Mouse (Mus musculus) midbrain, embryonic 15.5 days (tissue): ENCODE measurements around the gene Sox18. TPM values are rescaled to one million over a fixed set of nuclear protein-coding genes. Genes with fewer than 3 reads are reported as not detected.

Source experiments
- ATAC-seq: fragments of 200-750 bp; cut with Nextera tagmentation; replicated peaks from 2 replicates; pipeline ENCODE4 v1.8.0; 2017; ENCODE audit warnings: moderate TSS enrichment
- H3K27ac ChIP-seq: fragments of 300-500 bp; sonication (generic); 2 replicates; pipeline ENCODE4 v1.5.1; 2015; ENCODE audit warnings: mild to moderate bottlenecking, inconsistent platforms
- H3K27me3 ChIP-seq: fragments of 300-500 bp; sonication (generic); replicated peaks from 2 replicates; pipeline ENCODE4 v1.6.1; 2015; ENCODE audit warnings: inconsistent platforms
- H3K36me3 ChIP-seq: fragments of 300-500 bp; sonication (generic); replicated peaks from 2 replicates; pipeline ENCODE4 v1.6.1; 2015; ENCODE audit warnings: inconsistent platforms
- H3K4me1 ChIP-seq: fragments of 300-500 bp; sonication (generic); 2 replicates; pipeline ENCODE4 v1.6.1; 2015; ENCODE audit warnings: inconsistent platforms
- H3K4me2 ChIP-seq: fragments of 300-500 bp; sonication (generic); 2 replicates; pipeline ENCODE4 v1.6.1; 2015; ENCODE audit warnings: inconsistent platforms, mild to moderate bottlenecking, moderate library complexity
- H3K4me3 ChIP-seq: fragments of 300-500 bp; sonication (generic); 2 replicates; pipeline ENCODE4 v1.5.1; 2015; ENCODE audit warnings: mild to moderate bottlenecking, inconsistent platforms
- H3K9ac ChIP-seq: fragments of 300-500 bp; sonication (generic); 2 replicates; pipeline ENCODE4 v1.6.1; 2015; ENCODE audit warnings: mild to moderate bottlenecking, inconsistent platforms
- H3K9me3 ChIP-seq: fragments of 300-500 bp; sonication (generic); 2 replicates; pipeline ENCODE4 v1.6.1; 2016; ENCODE audit warnings: inconsistent platforms
- WGBS: fragments of 180-500 bp; shearing (Covaris S2); methylation state at CpG from one replicate; pipeline ENCODE4 v1.1.7; 2015; ENCODE audit warnings: mixed read lengths; 5-methylcytosine and 5-hydroxymethylcytosine counted together
- polyA plus RNA-seq: library from polyadenylated mRNA; unstranded; fragments of >200 nt; fragmentation: Nextera tagmentation; extraction: Ambion mirVana; gene quantifications from 2 replicates; pipeline ENCODE4 v1.2.1, GENCODE M21; 2015

The Sox18 gene
- polyA plus RNA-seq, 1 experiment from 2014 or later = 18.3 TPM

- Histone ChIP-seq H3K27me3 (no peaks in the 10 kb centered on the region), H3K4me1 (no peaks in the 10 kb centered on the region), H3K36me3 (peaks cover 67% of the 10 kb centered on the region), H3K27ac (no peak overlapping the region), H3K4me3 (no peak overlapping the region), H3K9me3 (no peaks in the 10 kb centered on the region), H3K4me2 (no peak overlapping the region), H3K9ac (no peak overlapping the region)
- 91% methylated on average over 3 of the region's 3 CpGs for WGBS
- ATAC-seq = no peak
Observed at GRCm38 (mm10) chr2:181635865-181636264, 35.6 kb downstream of the Sox18 start.

- no peak overlapping the region for H3K9ac ChIP-seq
- H3K9me3 ChIP-seq = no peaks in the 10 kb centered on the region
- H3K36me3 ChIP-seq = peaks cover 51% of the 10 kb centered on the region
- no peak overlapping the region for H3K27ac ChIP-seq
- 94% methylated on average over 6 of the region's 6 CpGs for WGBS
- no peaks in the 10 kb centered on the region for H3K4me1 ChIP-seq
- no peak for ATAC-seq
- no peak overlapping the region for H3K4me3 ChIP-seq
- H3K4me2 ChIP-seq = no peak overlapping the region
- H3K27me3 ChIP-seq = no peaks in the 10 kb centered on the region
Observed at GRCm38 (mm10) chr2:181632624-181633023, 38.8 kb downstream of the Sox18 start.

GRCm38 (mm10) chr2:181628471-181628870 lies 43.0 kb downstream of the Sox18 start:
- ATAC-seq = no peak
- no peaks in the 10 kb centered on the region for H3K4me1 ChIP-seq
- H3K27ac ChIP-seq = no peak overlapping the region
- H3K36me3 ChIP-seq = peaks cover 27% of the 10 kb centered on the region
- H3K27me3 ChIP-seq = no peaks in the 10 kb centered on the region
- H3K9ac ChIP-seq = no peak overlapping the region
- H3K4me3 ChIP-seq = no peak overlapping the region
- no peak overlapping the region for H3K4me2 ChIP-seq
- H3K9me3 ChIP-seq = no peaks in the 10 kb centered on the region

- Histone ChIP-seq H3K36me3 (peaks cover 33% of the 10 kb centered on the region; the same call in 1 of the 2 replicates), H3K27ac (no peak overlapping the region), H3K4me1 (no peaks in the 10 kb centered on the region), H3K27me3 (no peaks in the 10 kb centered on the region), H3K4me3 (no peak overlapping the region), H3K9ac (no peak overlapping the region), H3K4me2 (no peak overlapping the region), H3K9me3 (no peaks in the 10 kb centered on the region)
- no peak for ATAC-seq
Observed at GRCm38 (mm10) chr2:181623401-181623800, 48.0 kb downstream of the Sox18 start.

Other genes starting within 250 kb of the Sox18 start
- 23.8 and 26.0 TPM in 2 replicates for gene Zbtb46, start 212.2 kb downstream of the Sox18 start, polyA plus RNA-seq
- gene Abhd16b, start 178.4 kb downstream of the Sox18 start, polyA plus RNA-seq = 0.09 and 0.12 TPM in 2 replicates
- gene Tpd52l2, start 174.5 kb downstream of the Sox18 start, polyA plus RNA-seq = 117 TPM in 2 replicates
- 291 and 297 TPM in 2 replicates for gene Dnajc5, start 151.2 kb downstream of the Sox18 start, polyA plus RNA-seq
- gene Uckl1, start 86.7 kb downstream of the Sox18 start, polyA plus RNA-seq = 77.2 and 81.8 TPM in 2 replicates
- 68.4 and 69.0 TPM in 2 replicates for gene Prpf6, start 79.8 kb downstream of the Sox18 start, polyA plus RNA-seq
- 97.1 and 111 TPM in 2 replicates for gene Zfp512b, start 78.8 kb downstream of the Sox18 start, polyA plus RNA-seq
- gene Samd10, start 72.4 kb downstream of the Sox18 start, polyA plus RNA-seq = 232 and 239 TPM in 2 replicates
- not detected in 2 replicates for gene Gm29797, start 14.6 kb downstream of the Sox18 start, polyA plus RNA-seq
- gene Tcea2, start 8.7 kb upstream of the Sox18 start, polyA plus RNA-seq = 52.2 and 54.5 TPM in 2 replicates
- gene Rgs19, start 22.3 kb upstream of the Sox18 start, polyA plus RNA-seq = 65.4 and 67.3 TPM in 2 replicates
- not detected in 2 replicates for gene Lkaaear1, start 26.8 kb upstream of the Sox18 start, polyA plus RNA-seq
- 106 and 107 TPM in 2 replicates for gene Oprl1, start 43.4 kb upstream of the Sox18 start, polyA plus RNA-seq
- 22.0 and 24.6 TPM in 2 replicates for gene Myt1, start 91.7 kb upstream of the Sox18 start, polyA plus RNA-seq
- gene Pcmtd2, start 166.2 kb upstream of the Sox18 start, polyA plus RNA-seq = 30.3 and 35.5 TPM in 2 replicates
- 76.6 and 79.9 TPM in 2 replicates for gene Polr3k, start 192.7 kb upstream of the Sox18 start, polyA plus RNA-seq